Mouse (Mus musculus): ENCODE measurements around the gene A830005F24Rik. TPM values are rescaled to one million over a fixed set of nuclear protein-coding genes. Genes with fewer than 3 reads are reported as not detected.
"Not testable (repeated sequence)": the region's sequence is repeated elsewhere in the genome, so short reads cannot be mapped to it uniquely, and the experiment has no call there.

A830005F24Rik gene
- polyA plus RNA-seq, 1 experiment from 2014 or later = 0.99 TPM

GRCm38 (mm10) chr13:48515861-48516260 is 2.5 kb downstream of the A830005F24Rik start:
- Histone ChIP-seq H3K9me3 (no peaks in the 10 kb centered on the region), H3K4me1 (replicated peaks) (peaks cover 4% of the 10 kb centered on the region; the same call in 1 of the 2 replicates), H3K36me3 (no peaks in the 10 kb centered on the region), H3K4me2 (replicated peaks) (no peak overlapping the region), H3K27ac (no peak overlapping the region), H3K4me3 (replicated peaks) (no peak overlapping the region), H3K9ac (no peak overlapping the region), H3K27me3 (replicated peaks) (no peaks in the 10 kb centered on the region)
- ATAC-seq = no peak
- WGBS = 81% methylated on average over 4 of the region's 4 CpGs

GRCm38 (mm10) chr13:48519122-48519521 is 5.8 kb downstream of the A830005F24Rik start:
- not testable (repeated sequence) for H3K9me3 ChIP-seq; H3K36me3 ChIP-seq; H3K4me3 ChIP-seq (replicated peaks); H3K4me2 ChIP-seq (replicated peaks); H3K27ac ChIP-seq; H3K27me3 ChIP-seq (replicated peaks); H3K4me1 ChIP-seq (replicated peaks); ATAC-seq; H3K9ac ChIP-seq

- Histone ChIP-seq H3K36me3 (no peaks in the 10 kb centered on the region), H3K27me3 (replicated peaks) (no peaks in the 10 kb centered on the region), H3K9ac (no peak overlapping the region), H3K4me2 (replicated peaks) (no peak overlapping the region), H3K27ac (no peak overlapping the region), H3K4me3 (replicated peaks) (no peak overlapping the region), H3K4me1 (replicated peaks) (no peaks in the 10 kb centered on the region), H3K9me3 (no peaks in the 10 kb centered on the region)
- WGBS = 70% methylated on average over 5 of the region's 5 CpGs
- no peak for ATAC-seq
Observed at GRCm38 (mm10) chr13:48525745-48526144, 12.4 kb downstream of the A830005F24Rik start.

- Histone ChIP-seq H3K27me3 (replicated peaks) (no peaks in the 10 kb centered on the region), H3K4me1 (replicated peaks) (no peaks in the 10 kb centered on the region), H3K4me3 (replicated peaks) (no peak overlapping the region), H3K4me2 (replicated peaks) (no peak overlapping the region), H3K36me3 (no peaks in the 10 kb centered on the region), H3K9ac (no peak overlapping the region), H3K27ac (no peak overlapping the region), H3K9me3 (no peaks in the 10 kb centered on the region)
- WGBS = 55% methylated on average over 15 of the region's 15 CpGs
- ATAC-seq = peak; percentile 74
Observed at GRCm38 (mm10) chr13:48528123-48528871, 14.9 kb downstream of the A830005F24Rik start.

- H3K4me1 ChIP-seq (replicated peaks) = no peaks in the 10 kb centered on the region
- no peak overlapping the region for H3K4me3 ChIP-seq (replicated peaks)
- H3K27me3 ChIP-seq (replicated peaks) = no peaks in the 10 kb centered on the region
- H3K9me3 ChIP-seq = no peaks in the 10 kb centered on the region
- no peak overlapping the region for H3K9ac ChIP-seq
- no peak overlapping the region for H3K27ac ChIP-seq
- ATAC-seq = peak; percentile 30; the same call in 1 of the 2 replicates
- no peaks in the 10 kb centered on the region for H3K36me3 ChIP-seq
- WGBS = 51% methylated on average over 2 of the region's 2 CpGs
- no peak overlapping the region for H3K4me2 ChIP-seq (replicated peaks)
Observed at GRCm38 (mm10) chr13:48529028-48529427, 15.7 kb downstream of the A830005F24Rik start.

GRCm38 (mm10) chr13:48530685-48531084 is 17.3 kb downstream of the A830005F24Rik start:
- H3K27ac ChIP-seq = no peak overlapping the region
- WGBS = 47% methylated on average over 2 of the region's 2 CpGs
- no peak for ATAC-seq

GRCm38 (mm10) chr13:48531448-48531847 is 18.1 kb downstream of the A830005F24Rik start:
- ATAC-seq = no peak
- 68% methylated on average over 2 of the region's 2 CpGs for WGBS

More at GRCm38 (mm10) chr13:48530685-48531084, 17.3 kb downstream of the A830005F24Rik start:
- Histone ChIP-seq H3K4me3 (replicated peaks) (no peak overlapping the region), H3K27me3 (replicated peaks) (no peaks in the 10 kb centered on the region), H3K36me3 (no peaks in the 10 kb centered on the region), H3K9ac (no peak overlapping the region), H3K4me1 (replicated peaks) (no peaks in the 10 kb centered on the region), H3K4me2 (replicated peaks) (no peak overlapping the region), H3K9me3 (no peaks in the 10 kb centered on the region)

DNA sequence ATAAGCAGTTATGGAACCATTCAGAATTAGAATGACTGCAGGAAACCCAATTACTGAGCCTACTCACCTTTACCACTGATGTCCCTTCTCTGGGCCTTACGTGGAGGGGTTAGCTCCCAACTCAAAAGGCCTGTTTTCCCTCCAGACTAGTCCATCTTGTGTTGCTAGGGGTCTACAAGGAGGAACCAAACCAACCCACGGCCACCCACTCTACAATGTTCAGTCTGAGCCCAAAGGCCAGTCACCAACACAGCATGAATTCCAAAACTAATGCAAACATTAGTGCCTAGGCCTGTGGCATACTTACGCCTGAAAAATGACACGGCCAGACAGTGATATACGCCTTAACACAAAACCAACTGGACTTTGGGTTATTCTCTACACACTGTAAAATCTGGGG is 20.1 kb downstream of the A830005F24Rik start:
- WGBS = 85% methylated on average over 5 of the region's 5 CpGs

More at GRCm38 (mm10) chr13:48531448-48531847, 18.1 kb downstream of the A830005F24Rik start:
- H3K27ac ChIP-seq = no peak overlapping the region
- no peaks in the 10 kb centered on the region for H3K4me1 ChIP-seq (replicated peaks)
- no peak overlapping the region for H3K9ac ChIP-seq
- H3K27me3 ChIP-seq (replicated peaks) = no peaks in the 10 kb centered on the region
- H3K4me3 ChIP-seq (replicated peaks) = no peak overlapping the region
- no peaks in the 10 kb centered on the region for H3K36me3 ChIP-seq
- no peaks in the 10 kb centered on the region for H3K9me3 ChIP-seq
- H3K4me2 ChIP-seq (replicated peaks) = no peak overlapping the region

DNA sequence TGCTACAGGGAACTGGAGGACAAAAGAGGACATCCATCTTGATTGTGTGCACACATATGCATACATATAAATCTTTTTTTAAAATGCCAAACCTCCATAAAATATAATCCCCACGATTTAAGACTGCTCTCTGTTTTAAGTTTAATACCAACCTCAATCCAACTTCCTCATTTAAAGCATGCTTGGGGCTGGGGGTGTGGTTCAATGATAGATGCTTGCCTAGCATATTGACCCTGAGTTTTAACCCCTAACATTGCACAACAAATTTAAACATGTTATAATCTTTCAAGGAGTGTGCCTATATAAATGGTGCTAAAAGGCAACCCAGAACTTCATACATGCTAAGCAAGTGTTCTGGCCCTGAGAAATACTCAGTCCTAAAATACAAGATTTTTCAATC is 27.1 kb downstream of the A830005F24Rik start:
- no peak overlapping the region for H3K9ac ChIP-seq

More for the DNA sequence above, 20.1 kb downstream of the A830005F24Rik start:
- Histone ChIP-seq H3K36me3 (no peaks in the 10 kb centered on the region), H3K4me1 (replicated peaks) (no peaks in the 10 kb centered on the region), H3K9ac (no peak overlapping the region), H3K9me3 (no peaks in the 10 kb centered on the region), H3K27me3 (replicated peaks) (no peaks in the 10 kb centered on the region), H3K27ac (no peak overlapping the region), H3K4me2 (replicated peaks) (no peak overlapping the region), H3K4me3 (replicated peaks) (no peak overlapping the region)
- peak; percentile 15; the same call in 1 of the 2 replicates for ATAC-seq

DNA sequence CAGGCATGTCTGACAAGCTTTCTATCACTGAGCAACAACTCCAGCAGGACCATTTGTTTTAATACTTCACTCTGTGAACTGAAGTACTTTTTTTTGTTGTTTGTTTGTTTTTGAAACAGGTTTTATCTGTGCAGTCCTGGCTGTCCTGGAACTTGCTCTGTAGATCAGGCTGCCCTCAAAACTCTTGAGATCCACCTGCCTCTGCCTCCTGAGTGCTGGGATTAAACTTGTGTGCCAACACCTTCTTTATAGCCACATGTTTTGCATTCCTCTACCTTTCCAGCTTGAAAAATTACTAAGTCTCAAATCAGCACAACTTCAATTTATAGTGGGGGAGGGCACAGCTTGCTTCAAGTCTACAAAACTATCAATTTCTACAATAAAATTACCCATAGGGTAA is 31.0 kb downstream of the A830005F24Rik start:
- Histone ChIP-seq H3K4me1 (replicated peaks) (peaks cover 15% of the 10 kb centered on the region), H3K9me3 (no peaks in the 10 kb centered on the region), H3K36me3 (no peaks in the 10 kb centered on the region), H3K27me3 (replicated peaks) (no peaks in the 10 kb centered on the region), H3K4me2 (replicated peaks) (peak overlapping the region; percentile 58), H3K27ac (no peak overlapping the region), H3K4me3 (replicated peaks) (peak overlapping the region; percentile 13), H3K9ac (0 out of 2 replicates have a peak overlapping the region, but pooled peaks have one; percentile 18)
- no peak for ATAC-seq

More for the DNA sequence above, 27.1 kb downstream of the A830005F24Rik start:
- Histone ChIP-seq H3K4me3 (replicated peaks) (no peak overlapping the region), H3K9me3 (no peaks in the 10 kb centered on the region), H3K36me3 (no peaks in the 10 kb centered on the region), H3K4me1 (replicated peaks) (peaks cover 11% of the 10 kb centered on the region), H3K27ac (no peak overlapping the region), H3K27me3 (replicated peaks) (no peaks in the 10 kb centered on the region), H3K4me2 (replicated peaks) (peak overlapping the region; percentile 22; the same call in 1 of the 2 replicates)
- no peak for ATAC-seq
- WGBS = 34% methylated on average over 1 of the region's 1 CpGs

DNA sequence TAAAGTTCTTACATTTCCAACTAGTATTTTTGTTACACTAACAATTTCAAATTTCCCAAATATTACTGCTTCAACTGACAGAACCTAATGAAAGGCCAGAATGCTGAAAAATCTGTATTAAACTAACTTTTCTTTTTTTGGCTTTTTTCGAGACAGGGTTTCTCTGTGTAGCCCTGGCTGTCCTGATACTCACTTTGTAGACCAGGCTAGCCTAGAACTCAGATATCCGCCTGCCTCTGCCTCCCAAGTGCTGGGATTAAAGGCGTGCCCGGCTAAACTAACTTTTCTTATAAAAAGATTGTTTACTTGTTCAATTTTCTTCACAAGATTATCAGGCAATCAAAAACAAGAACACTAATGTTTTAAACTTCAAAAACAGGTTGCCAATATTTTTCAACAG is 31.5 kb downstream of the A830005F24Rik start:
- H3K36me3 ChIP-seq = no peaks in the 10 kb centered on the region
- no peak overlapping the region for H3K27ac ChIP-seq
- peak overlapping the region; percentile 87 for H3K4me3 ChIP-seq (replicated peaks)
- no peaks in the 10 kb centered on the region for H3K9me3 ChIP-seq
- H3K4me2 ChIP-seq (replicated peaks) = peak overlapping the region; percentile 58
- 37% methylated on average over 4 of the region's 4 CpGs for WGBS
- H3K4me1 ChIP-seq (replicated peaks) = peaks cover 15% of the 10 kb centered on the region
- no peaks in the 10 kb centered on the region for H3K27me3 ChIP-seq (replicated peaks)
- ATAC-seq = no peak
- no peak overlapping the region for H3K9ac ChIP-seq

GRCm38 (mm10) chr13:48545476-48546281 is 32.3 kb downstream of the A830005F24Rik start:
- Histone ChIP-seq H3K4me3 (replicated peaks) (peak overlapping the region; percentile 87), H3K4me1 (replicated peaks) (peaks cover 10% of the 10 kb centered on the region), H3K4me2 (replicated peaks) (peak overlapping the region; percentile 58), H3K9me3 (no peaks in the 10 kb centered on the region), H3K27me3 (replicated peaks) (no peaks in the 10 kb centered on the region), H3K27ac (peak overlapping the region; percentile 99), H3K9ac (peak overlapping the region; percentile 99), H3K36me3 (no peaks in the 10 kb centered on the region)
- under 1% methylated on average over 60 of the region's 72 CpGs for WGBS
- peak; percentile 90 for ATAC-seq
